Mouse (Mus musculus) ES-E14 (cell line): ENCODE data around the gene Dhx8. TPM values are rescaled to one million over a fixed set of nuclear protein-coding genes. Genes with fewer than 3 reads are reported as not detected.

Source experiments
- DNase-seq: peaks from one replicate; pipeline ENCODE4 v3.0.0-alpha.2; 2013; ENCODE audit warnings: low read depth, low spot score
- H3K27ac ChIP-seq: 2 replicates; pipeline ENCODE4 v1.5.1; 2012; ENCODE audit warnings: low read depth, mild to moderate bottlenecking, low read length, moderate library complexity, mixed read lengths; ENCODE audit not compliant: poor library complexity, insufficient read depth, severe bottlenecking
- H3K36me3 ChIP-seq: 2 replicates; pipeline ENCODE4 v1.6.1; 2012; ENCODE audit warnings: mild to moderate bottlenecking, low read length, moderate library complexity, mixed read lengths; ENCODE audit not compliant: control insufficient read depth, poor library complexity, insufficient read depth, severe bottlenecking
- H3K4me1 ChIP-seq, 2 experiments: fragments of 150-350 bp in 1 of 2; sonication (generic) in 1 of 2; 2 replicates each; pipeline ENCODE4 v1.6.1; 2012; ENCODE audit warnings: low read length in 2 of 2, mild to moderate bottlenecking in 1 of 2, mixed read lengths in 1 of 2; ENCODE audit not compliant: control insufficient read depth in 2 of 2, insufficient read depth in 2 of 2, poor library complexity in 1 of 2
- H3K4me3 ChIP-seq, 2 experiments: fragments of 150-350 bp in 1 of 2; sonication (generic) in 1 of 2; 2 replicates each; pipeline ENCODE4 v1.5.1; 2012; ENCODE audit warnings: low read length in 2 of 2, low read depth in 1 of 2, mild to moderate bottlenecking in 1 of 2, mixed read lengths in 1 of 2; ENCODE audit not compliant: insufficient read depth in 1 of 2, poor library complexity in 1 of 2, severe bottlenecking in 1 of 2
- H3K9ac ChIP-seq: 2 replicates; pipeline ENCODE4 v1.6.1; 2012; ENCODE audit warnings: low read depth, mild to moderate bottlenecking, low read length, mixed read lengths; ENCODE audit not compliant: poor library complexity, insufficient read depth, severe bottlenecking
- H3K9me3 ChIP-seq: fragments of 150-350 bp; sonication (generic); 2 replicates; pipeline ENCODE4 v1.6.1; 2012; ENCODE audit warnings: low read depth, mild to moderate bottlenecking, low read length; ENCODE audit not compliant: control insufficient read depth, insufficient read depth
- CHD2 ChIP-seq: IDR thresholded peaks from 2 replicates; pipeline ENCODE4 v1.6.1; 2014; ENCODE audit warnings: mild to moderate bottlenecking, low read depth, low read length, inconsistent platforms
- HCFC1 ChIP-seq: IDR thresholded peaks from 2 replicates; pipeline ENCODE4 v1.6.1; 2012; ENCODE audit warnings: low read length, inconsistent platforms, borderline replicate concordance; ENCODE audit not compliant: insufficient read depth
- MAFK ChIP-seq: IDR thresholded peaks from 2 replicates; pipeline ENCODE4 v1.6.1; 2014; ENCODE audit warnings: mild to moderate bottlenecking, low read depth, low read length, inconsistent platforms; ENCODE audit not compliant: insufficient read depth
- ZC3H11A ChIP-seq: IDR thresholded peaks from 2 replicates; pipeline ENCODE4 v1.6.1; 2012; ENCODE audit warnings: low read depth, mild to moderate bottlenecking, inconsistent platforms, low read length, borderline replicate concordance
- ZNF384 ChIP-seq: IDR thresholded peaks from 2 replicates; pipeline ENCODE4 v1.6.1; 2012; ENCODE audit warnings: low read depth, low read length, inconsistent platforms
- in situ Hi-C, 2 experiments: fragments of 600-800 bp; cut with MboI; formaldehyde crosslinking; loops; one replicate each; pipeline ENCODE4 v1.15.1; 2025; ENCODE audit warnings: low sequenced_read_pairs in 2 of 2, inconsistent platforms in 1 of 2; ENCODE audit not compliant: unreplicated experiment in 2 of 2
- total RNA-seq: library from RNA; depleted of rRNA; stranded (reverse); fragments of 300-350 nt; gene quantifications from 2 replicates; pipeline ENCODE4 v1.2.3, GENCODE M21; 2012; rRNA removed

Dhx8 gene
- total RNA-seq, 1 experiment = 51.7 TPM

DNA sequence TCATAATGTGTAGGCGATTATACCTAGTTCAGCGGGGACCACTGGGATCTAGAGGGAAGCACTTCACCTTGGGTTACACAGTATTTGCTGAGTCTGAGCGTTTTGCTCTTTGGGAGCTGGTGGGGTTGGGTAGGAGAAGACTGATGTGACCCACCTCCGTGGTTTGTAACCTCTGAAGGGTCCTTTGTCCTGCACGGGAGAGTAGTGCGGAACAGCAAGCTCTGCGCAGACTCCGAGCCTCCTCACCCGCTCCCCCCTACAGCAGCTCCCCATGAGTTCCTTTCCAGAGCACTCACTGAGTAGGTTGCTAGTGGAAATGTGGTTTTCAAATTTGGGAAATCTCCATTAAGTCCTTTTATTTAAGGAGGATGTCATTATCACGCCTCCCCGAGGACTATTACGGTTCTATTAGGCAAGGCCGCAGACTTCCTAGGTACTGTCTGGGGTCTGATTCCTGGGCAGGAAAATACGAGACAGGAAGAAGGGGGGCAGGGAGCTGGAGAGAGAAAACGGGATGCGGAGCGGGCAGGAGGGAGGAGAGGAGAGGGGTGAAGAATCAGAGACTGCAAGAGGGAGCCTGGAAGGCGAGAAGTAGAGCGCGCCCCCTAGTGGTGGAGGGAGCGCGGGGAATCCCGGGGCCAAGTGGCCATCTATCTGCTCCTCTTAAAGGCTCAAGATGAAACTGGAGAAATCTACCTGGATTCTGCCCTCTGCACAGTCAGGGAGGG lies 81.8 kb downstream of the Dhx8 start:
- Histone ChIP-seq H3K4me1 (no peaks in the 10 kb centered on the region), H3K9me3 (no peaks in the 10 kb centered on the region), H3K4me3 (peak overlapping the region; percentile 8 to 58; a peak in 3 of 4 replicates), H3K27ac (no peak overlapping the region), H3K9ac (no peak overlapping the region), H3K36me3 (no peaks in the 10 kb centered on the region)
- TF ChIP-seq ZC3H11A (peak; percentile 32; the same call in 1 of the 2 replicates), ZNF384 (no peak)
- in situ Hi-C loops = loop anchor here (5.0 kb wide), 1 partner anchor 98 kb away; no protein-coding TSS in a partner anchor
- peak; percentile 75 for DNase-seq

DNA sequence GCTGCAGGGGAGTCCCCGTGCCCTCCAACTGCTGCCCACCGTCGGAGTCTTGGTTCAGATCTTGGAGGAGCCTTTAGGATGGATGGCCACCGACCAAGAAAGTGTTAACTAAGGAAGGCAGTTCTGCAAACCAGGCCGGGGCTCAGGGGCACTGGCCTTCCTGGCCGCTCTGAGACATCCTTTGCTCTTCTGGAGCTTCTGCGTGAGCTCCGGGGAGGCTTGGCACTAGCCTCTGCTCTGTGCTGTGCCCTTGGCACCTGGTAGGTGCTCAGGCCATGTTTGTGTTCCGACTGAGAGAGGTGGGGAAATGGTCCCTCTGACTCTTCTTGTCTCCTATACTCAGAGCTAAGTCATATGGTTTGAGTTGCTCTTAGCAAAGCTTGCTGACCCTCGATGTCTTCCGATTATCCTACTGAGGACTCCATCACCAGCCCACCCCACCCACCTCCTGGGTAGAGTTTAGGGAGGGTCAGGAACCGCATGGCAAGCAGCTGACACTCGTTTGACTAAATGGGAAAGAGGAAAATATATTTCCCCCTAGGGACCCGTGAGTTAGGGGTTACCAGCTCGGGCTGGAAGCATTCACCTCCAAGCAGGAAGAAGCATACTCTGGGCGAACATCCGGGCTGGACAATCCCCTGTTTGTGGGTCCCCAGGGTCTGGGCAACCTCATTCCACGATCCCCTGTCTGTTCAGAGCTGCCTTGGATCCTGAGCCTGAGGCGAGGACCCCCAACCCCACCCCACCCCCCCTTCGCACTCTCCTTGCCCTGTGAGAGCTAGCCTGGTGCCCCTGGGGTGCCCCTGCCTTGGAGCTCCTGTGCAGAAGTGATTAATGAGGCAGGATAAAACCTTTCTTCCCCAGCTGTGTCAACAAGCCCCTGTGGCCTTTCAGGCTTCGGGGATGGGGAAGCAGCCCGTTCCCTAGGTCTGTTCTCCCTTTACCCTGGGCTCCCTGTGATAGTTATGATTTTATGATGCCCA lies 82.7 kb downstream of the Dhx8 start:
- peaks cover 0 to 1% of the 10 kb centered on the region in 2 experiments; a peak in 1 of 4 replicates for H3K4me1 ChIP-seq
- DNase-seq = no peak
- H3K4me3 ChIP-seq = no peak overlapping the region
- no peak overlapping the region for H3K9ac ChIP-seq
- no peak overlapping the region for H3K27ac ChIP-seq
- no peaks in the 10 kb centered on the region for H3K9me3 ChIP-seq
- H3K36me3 ChIP-seq = no peaks in the 10 kb centered on the region
- in situ Hi-C loops = loop anchor here (5.0 kb wide), 1 partner anchor 97 kb away; no protein-coding TSS in a partner anchor
- no peak for TF ChIP-seq MAFK
- TF ChIP-seq ZNF384 = no peak
- no peak for TF ChIP-seq ZC3H11A
- TF ChIP-seq HCFC1 = no peak
- no peak for TF ChIP-seq CHD2

Other genes starting within 250 kb of the Dhx8 start
- 61.1 and 63.5 TPM in 2 replicates for gene Brca1, start 181.0 kb upstream of the Dhx8 start, total RNA-seq
- 101 and 103 TPM in 2 replicates for gene Nbr1, start 180.8 kb upstream of the Dhx8 start, total RNA-seq
- 5.8 and 7.0 TPM in 2 replicates for gene Tmem106a, start 150.7 kb upstream of the Dhx8 start, total RNA-seq
- gene Gm11634, start 133.7 kb upstream of the Dhx8 start, total RNA-seq = not detected in 2 replicates
- gene Rdm1, start 105.7 kb upstream of the Dhx8 start, total RNA-seq = 81.1 and 99.0 TPM in 2 replicates
- 11.2 and 13.8 TPM in 2 replicates for gene Arl4d, start 67.4 kb upstream of the Dhx8 start, total RNA-seq
- 78.8 and 84.0 TPM in 2 replicates for gene Etv4, start 52.5 kb downstream of the Dhx8 start, total RNA-seq
- gene Meox1, start 161.5 kb downstream of the Dhx8 start, total RNA-seq = 0.32 and 0.36 TPM in 2 replicates
- gene Sost, start 234.1 kb downstream of the Dhx8 start, total RNA-seq = not detected in 2 replicates